Mouse (Mus musculus): ENCODE measurements around the gene Actn1. TPM values are rescaled to one million over a fixed set of nuclear protein-coding genes. Genes with fewer than 3 reads are reported as not detected.

Actn1 gene
- total RNA-seq, 2 experiments from 2014 or later, result 91.0 to 103 TPM

GRCm38 (mm10) chr12:80184041-80184440 is 76.1 kb downstream of the Actn1 start:
- no peak for DNase-seq (ENCODE audit: low spot score in 2 of 2)
- TF ChIP-seq CTCF (conservative IDR thresholded peaks at IDR 0.05), result no peak
- Histone ChIP-seq H3K27ac (no peak overlapping the region), H3K4me3 (no peak overlapping the region)

- no peak overlapping the region for H3K4me3 ChIP-seq
- H3K27ac ChIP-seq, result no peak overlapping the region
- no peak for DNase-seq (ENCODE audit: low spot score in 2 of 2)
- TF ChIP-seq CTCF (conservative IDR thresholded peaks at IDR 0.05), result no peak
Measured at GRCm38 (mm10) chr12:80181831-80182230, 78.3 kb downstream of the Actn1 start.

- Histone ChIP-seq H3K27ac (no peak overlapping the region), H3K4me3 (no peak overlapping the region)
- no peak for TF ChIP-seq CTCF (conservative IDR thresholded peaks at IDR 0.05)
- DNase-seq (ENCODE audit: low spot score in 2 of 2), result peak; percentile 54 to 70
Measured at GRCm38 (mm10) chr12:80178035-80178434, 82.1 kb downstream of the Actn1 start.

- Histone ChIP-seq H3K4me3 (peak overlapping the region; percentile 68), H3K27ac (peak overlapping the region; percentile 94)
- TF ChIP-seq CTCF (conservative IDR thresholded peaks at IDR 0.05), result no peak
- DNase-seq (ENCODE audit: low spot score in 2 of 2), result no peak
Measured at GRCm38 (mm10) chr12:80168736-80169135, 91.4 kb downstream of the Actn1 start.

GRCm38 (mm10) chr12:80168178-80168686 is 91.9 kb downstream of the Actn1 start:
- Histone ChIP-seq H3K27ac (peak overlapping the region; percentile 94), H3K4me3 (peak overlapping the region; percentile 68)
- TF ChIP-seq CTCF (conservative IDR thresholded peaks at IDR 0.05), result no peak; the same call in 1 of the 2 replicates
- DNase-seq (ENCODE audit: low spot score in 2 of 2), result peak; percentile 60 to 69

- no peak for DNase-seq (ENCODE audit: low spot score in 2 of 2)
- H3K4me3 ChIP-seq, result no peak overlapping the region
- no peak for TF ChIP-seq CTCF (conservative IDR thresholded peaks at IDR 0.05)
- peak overlapping the region; percentile 94; the same call in 1 of the 2 replicates for H3K27ac ChIP-seq
Measured at GRCm38 (mm10) chr12:80167321-80167720, 92.8 kb downstream of the Actn1 start.

GRCm38 (mm10) chr12:80166651-80167050 is 93.5 kb downstream of the Actn1 start:
- no peak for TF ChIP-seq CTCF (conservative IDR thresholded peaks at IDR 0.05)
- peak in 1 of 2 experiments; percentile 39 for DNase-seq (ENCODE audit: low spot score in 2 of 2)
- Histone ChIP-seq H3K4me3 (no peak overlapping the region), H3K27ac (no peak overlapping the region; the same call in 1 of the 2 replicates)

- Histone ChIP-seq H3K4me3 (no peak overlapping the region), H3K27ac (no peak overlapping the region)
- no peak for TF ChIP-seq CTCF (conservative IDR thresholded peaks at IDR 0.05)
- no peak for DNase-seq (ENCODE audit: low spot score in 2 of 2)
Measured at GRCm38 (mm10) chr12:80164526-80164925, 95.6 kb downstream of the Actn1 start.

GRCm38 (mm10) chr12:80162448-80162847 is 97.7 kb downstream of the Actn1 start:
- H3K27ac ChIP-seq, result no peak overlapping the region
- DNase-seq (ENCODE audit: low spot score in 2 of 2), result no peak
- peak; percentile 61 for TF ChIP-seq CTCF (conservative IDR thresholded peaks at IDR 0.05)
- H3K4me3 ChIP-seq, result no peak overlapping the region

GRCm38 (mm10) chr12:80157675-80158074 is 102.5 kb downstream of the Actn1 start:
- peak in 1 of 2 experiments; percentile 41 for DNase-seq (ENCODE audit: low spot score in 2 of 2)
- no peak overlapping the region for H3K4me3 ChIP-seq
- H3K27ac ChIP-seq, result no peak overlapping the region
- TF ChIP-seq CTCF (conservative IDR thresholded peaks at IDR 0.05), result peak; percentile 95

- DNase-seq (ENCODE audit: low spot score in 2 of 2), result no peak
- no peak overlapping the region for H3K4me3 ChIP-seq
- peak; percentile 86 for TF ChIP-seq CTCF (conservative IDR thresholded peaks at IDR 0.05)
- no peak overlapping the region for H3K27ac ChIP-seq
Measured at GRCm38 (mm10) chr12:80153687-80154326, 106.4 kb downstream of the Actn1 start.

GRCm38 (mm10) chr12:80153078-80153477 is 107.1 kb downstream of the Actn1 start:
- peak; percentile 32 for TF ChIP-seq CTCF (conservative IDR thresholded peaks at IDR 0.05)
- Histone ChIP-seq H3K27ac (no peak overlapping the region), H3K4me3 (no peak overlapping the region)
- no peak for DNase-seq (ENCODE audit: low spot score in 2 of 2)

- no peak for DNase-seq (ENCODE audit: low spot score in 2 of 2)
- no peak overlapping the region for H3K27ac ChIP-seq
- no peak overlapping the region for H3K4me3 ChIP-seq
- TF ChIP-seq CTCF (conservative IDR thresholded peaks at IDR 0.05), result peak; percentile 62
Measured at GRCm38 (mm10) chr12:80151821-80152220, 108.3 kb downstream of the Actn1 start.

GRCm38 (mm10) chr12:80150624-80151023 is 109.5 kb downstream of the Actn1 start:
- no peak overlapping the region for H3K27ac ChIP-seq
- no peak overlapping the region for H3K4me3 ChIP-seq
- no peak for DNase-seq (ENCODE audit: low spot score in 2 of 2)
- TF ChIP-seq CTCF (conservative IDR thresholded peaks at IDR 0.05), result no peak

All from layer of hippocampus, adult 2 months (tissue).